Mouse (Mus musculus) heart, postnatal 0 days (tissue): ENCODE measurements at regions not wholly inside any gene's neighbourhood (a gene's known extent, or its start where the extent isn't known, plus 50 kb on each side); places are given as distances from the start of the nearest gene placed in this dataset.

Source experiments
- CTCF ChIP-seq: IDR thresholded peaks from 2 replicates; pipeline ENCODE4 v1.5.1; 2016; ENCODE audit warnings: antibody characterized with exemption, control low read depth, low read depth
- EP300 ChIP-seq: IDR thresholded peaks from 2 replicates; pipeline ENCODE4 v1.6.1; 2016; ENCODE audit warnings: antibody characterized with exemption, low read depth

GRCm38 (mm10) chr11:45070280-45070679 lies 453.2 kb downstream of the Ebf1 start:
- no peak for TF ChIP-seq CTCF
- no peak for TF ChIP-seq EP300
